Mouse (Mus musculus): ENCODE measurements around the gene Sh3bp5.

DNA sequence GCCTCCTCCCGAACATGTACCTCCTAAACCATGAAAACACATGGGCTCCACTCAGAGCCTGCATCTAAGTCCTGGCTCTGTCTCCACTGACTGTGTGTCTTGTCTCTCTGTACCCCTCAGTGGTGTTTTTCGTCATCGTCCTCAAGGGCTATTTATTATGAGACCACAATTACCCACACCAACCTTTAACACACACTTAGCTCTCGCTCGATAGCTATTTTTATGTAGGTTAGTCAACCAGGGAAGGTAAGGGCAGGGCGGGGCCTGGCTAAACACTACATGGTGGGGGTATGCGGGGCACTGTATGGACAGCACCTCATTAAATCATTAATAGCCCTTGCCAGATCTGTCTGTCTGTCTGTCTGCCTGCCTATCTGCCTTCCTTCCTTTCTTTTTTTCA, 15.3 kb downstream of the Sh3bp5 start:
- TF ChIP-seq CTCF (IDR thresholded peaks at IDR 0.05 in 2 of 3, conservative IDR thresholded peaks at IDR 0.05 in 1 of 3; ENCODE audit: control insufficient read depth in 1 of 3, insufficient read depth in 1 of 3, low read depth in 2 of 3, low read length in 3 of 3, poor library complexity in 1 of 3, severe bottlenecking in 1 of 3), result no peak
- TF ChIP-seq ZNF384 (IDR thresholded peaks at IDR 0.05; ENCODE audit: low read depth, low read length), result no peak
- TF ChIP-seq HCFC1 (IDR thresholded peaks at IDR 0.05; ENCODE audit: low read depth, low read length), result no peak
- TF ChIP-seq POLR2AphosphoS2 (IDR thresholded peaks at IDR 0.05; ENCODE audit: low read length), result no peak
- TF ChIP-seq TCF12 (IDR thresholded peaks at IDR 0.05; ENCODE audit: low read depth, low read length), result no peak
- TF ChIP-seq POLR2A (IDR thresholded peaks at IDR 0.05; ENCODE audit: control insufficient read depth in 1 of 2, insufficient read depth in 1 of 2, low read depth in 1 of 2, low read length in 2 of 2, poor library complexity in 1 of 2), result no peak
- no peak for TF ChIP-seq E2F4 (IDR thresholded peaks at IDR 0.05; ENCODE audit: borderline replicate concordance, low read depth, low read length)
- TF ChIP-seq MAFK (IDR thresholded peaks at IDR 0.05; ENCODE audit: borderline replicate concordance, low read depth, low read length), result no peak

Data from MEL (cell line).